Mouse (Mus musculus) cerebellum, adult 2 months (tissue): ENCODE measurements around the gene Tsc2.

Experiments used
- CTCF ChIP-seq: fragments of 200-500 bp; IDR thresholded peaks from 2 replicates; pipeline ENCODE4 v1.5.1; 2011; ENCODE audit warnings: low read depth, mild to moderate bottlenecking, control low read depth, low read length, moderate library complexity, borderline replicate concordance; ENCODE audit not compliant: insufficient read depth
- POLR2A ChIP-seq: fragments of 200-500 bp; IDR thresholded peaks from 2 replicates; pipeline ENCODE4 v1.6.1; 2011; ENCODE audit warnings: low read length, control low read depth, borderline replicate concordance; ENCODE audit not compliant: insufficient read depth

DNA sequence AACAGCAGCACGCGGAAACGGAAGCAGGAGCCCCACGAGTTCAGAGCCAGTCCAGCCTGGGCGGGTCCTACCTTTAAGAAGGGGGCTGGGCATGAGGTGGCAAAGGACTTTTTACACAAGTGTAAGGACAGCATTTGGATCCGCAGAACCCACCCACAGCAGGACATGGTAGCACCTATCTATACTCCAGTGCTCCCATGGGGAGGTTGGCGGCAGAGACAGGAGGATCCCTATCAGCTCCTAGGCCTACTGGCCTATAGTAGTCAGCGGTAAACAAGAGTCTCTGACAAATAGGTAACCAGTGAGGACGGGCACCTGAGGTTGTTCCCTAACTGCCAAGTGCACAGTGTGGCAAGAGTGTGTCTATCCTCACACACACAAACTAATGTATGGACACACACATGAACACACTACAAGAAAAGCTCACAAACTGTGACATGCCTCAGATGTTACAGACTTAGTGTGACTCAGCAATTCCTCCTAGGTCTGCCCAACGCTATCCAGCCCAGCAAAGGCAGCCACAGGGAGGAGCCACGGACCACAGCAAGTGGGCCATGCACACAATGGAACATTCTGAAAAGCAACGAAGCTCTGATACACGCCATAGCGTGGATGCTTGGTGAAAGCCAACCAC is 14.8 kb downstream of the Tsc2 start:
- TF ChIP-seq CTCF (no peak), POLR2A (no peak)
